ENCODE assay signal across 30 mouse cellular contexts in the genomic region with DNA sequence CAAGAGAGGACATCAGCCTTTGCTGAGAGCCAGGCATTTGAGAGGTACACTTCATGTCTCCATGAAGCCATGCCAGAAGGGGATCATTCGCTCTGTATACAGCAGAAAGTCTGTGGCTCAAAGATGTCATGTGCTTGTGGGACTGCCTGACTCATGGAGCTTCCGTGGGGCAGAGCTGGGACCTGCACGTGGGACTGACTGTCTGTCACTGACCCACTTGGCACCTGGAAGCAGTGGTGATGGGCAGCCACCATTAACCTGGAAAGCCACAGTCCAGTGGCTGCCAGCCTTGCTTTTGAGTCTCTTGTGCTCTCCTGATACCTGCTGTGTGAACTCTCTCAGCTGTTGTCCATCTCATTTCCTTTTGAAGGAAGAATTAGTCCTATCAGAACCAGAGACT.
"Had no signal": no experiment of that assay in that cellular context is flagged by ENCODE, and none has a peak within 500 bp of the region (broad histone marks: within the 10 kb centered on the region; RNA-seq: fewer than 3 reads in every experiment).

No protein-coding gene starts in this region.

- H3K27me3 ChIP-seq: limb, embryonic 12.5 days; limb, embryonic 13.5 days; limb, embryonic 15.5 days; liver, embryonic 13.5 days; liver, embryonic 15.5 days; lung, embryonic 15.5 days; midbrain, embryonic 12.5 days; midbrain, embryonic 13.5 days; midbrain, embryonic 15.5 days; neural tube, embryonic 12.5 days; neural tube, embryonic 13.5 days had no signal

- H3K4me1 ChIP-seq: limb, embryonic 12.5 days; liver, embryonic 12.5 days; liver, embryonic 13.5 days; liver, embryonic 15.5 days had no signal

- H3K9ac ChIP-seq: limb, embryonic 12.5 days; limb, embryonic 13.5 days; limb, embryonic 15.5 days; liver, embryonic 12.5 days; liver, embryonic 13.5 days; liver, embryonic 14.5 days; liver, embryonic 15.5 days; liver, postnatal 0 days; lung, embryonic 14.5 days; lung, embryonic 15.5 days; midbrain, embryonic 12.5 days; midbrain, embryonic 13.5 days; midbrain, embryonic 15.5 days; neural tube, embryonic 12.5 days; neural tube, embryonic 13.5 days had no signal

- H3K36me3 ChIP-seq: limb, embryonic 10.5 days; limb, embryonic 12.5 days; limb, embryonic 13.5 days; limb, embryonic 15.5 days; liver, embryonic 12.5 days; liver, embryonic 13.5 days; liver, embryonic 15.5 days; lung, embryonic 15.5 days; midbrain, embryonic 10.5 days; midbrain, embryonic 12.5 days; midbrain, embryonic 13.5 days; midbrain, embryonic 15.5 days; neural tube, embryonic 12.5 days; neural tube, embryonic 13.5 days had no signal

- H3K9me3 ChIP-seq: limb, embryonic 10.5 days; limb, embryonic 12.5 days; limb, embryonic 13.5 days; limb, embryonic 15.5 days; liver, embryonic 12.5 days; liver, embryonic 13.5 days; liver, embryonic 15.5 days; lung, embryonic 15.5 days; megakaryocyte, embryonic 14.5 days; midbrain, embryonic 10.5 days; midbrain, embryonic 12.5 days; midbrain, embryonic 13.5 days; midbrain, embryonic 15.5 days; neural tube, embryonic 12.5 days; neural tube, embryonic 13.5 days had no signal

- DNase-seq: left cerebral cortex, postnatal 4 days; liver; liver, embryonic 13.5 days; liver, postnatal 0 days; lung, adult 2 months; lung, embryonic 14.5 days; lung, postnatal 10 days; lung, postnatal 14 days; lung, postnatal 4 days; midbrain, embryonic 14.5 days had no signal

- H3K27ac ChIP-seq: limb, embryonic 10.5 days; limb, embryonic 12.5 days; limb, embryonic 13.5 days; limb, embryonic 15.5 days; liver, embryonic 12.5 days; liver, embryonic 13.5 days; liver, embryonic 14.5 days; liver, embryonic 15.5 days; macrophage; midbrain, embryonic 10.5 days; midbrain, embryonic 12.5 days; midbrain, embryonic 13.5 days; midbrain, embryonic 15.5 days; neural tube, embryonic 12.5 days had no signal

- ATAC-seq: liver, embryonic 12.5 days; liver, postnatal 0 days; midbrain, embryonic 13.5 days; midbrain, embryonic 15.5 days; midbrain, embryonic 16.5 days had no signal

- H3K4me3 ChIP-seq: limb, embryonic 10.5 days; limb, embryonic 12.5 days; limb, embryonic 13.5 days; limb, embryonic 15.5 days; liver, embryonic 12.5 days; liver, embryonic 13.5 days; liver, embryonic 15.5 days; lung, embryonic 15.5 days; megakaryocyte, embryonic 14.5 days; midbrain, embryonic 10.5 days; midbrain, embryonic 12.5 days; midbrain, embryonic 13.5 days; midbrain, embryonic 15.5 days; myocyte; neural tube, embryonic 12.5 days; neural tube, embryonic 13.5 days had no signal

- H3K4me2 ChIP-seq: limb, embryonic 12.5 days; limb, embryonic 13.5 days; limb, embryonic 15.5 days; liver, embryonic 11.5 days; liver, embryonic 12.5 days; liver, embryonic 13.5 days; liver, embryonic 15.5 days; lung, embryonic 14.5 days; lung, embryonic 15.5 days; midbrain, embryonic 11.5 days; midbrain, embryonic 12.5 days; midbrain, embryonic 13.5 days; midbrain, embryonic 15.5 days; neural tube, embryonic 12.5 days; neural tube, embryonic 13.5 days had no signal
